Mouse (Mus musculus): ENCODE results near the gene Arid1a.

Arid1a gene

DNA sequence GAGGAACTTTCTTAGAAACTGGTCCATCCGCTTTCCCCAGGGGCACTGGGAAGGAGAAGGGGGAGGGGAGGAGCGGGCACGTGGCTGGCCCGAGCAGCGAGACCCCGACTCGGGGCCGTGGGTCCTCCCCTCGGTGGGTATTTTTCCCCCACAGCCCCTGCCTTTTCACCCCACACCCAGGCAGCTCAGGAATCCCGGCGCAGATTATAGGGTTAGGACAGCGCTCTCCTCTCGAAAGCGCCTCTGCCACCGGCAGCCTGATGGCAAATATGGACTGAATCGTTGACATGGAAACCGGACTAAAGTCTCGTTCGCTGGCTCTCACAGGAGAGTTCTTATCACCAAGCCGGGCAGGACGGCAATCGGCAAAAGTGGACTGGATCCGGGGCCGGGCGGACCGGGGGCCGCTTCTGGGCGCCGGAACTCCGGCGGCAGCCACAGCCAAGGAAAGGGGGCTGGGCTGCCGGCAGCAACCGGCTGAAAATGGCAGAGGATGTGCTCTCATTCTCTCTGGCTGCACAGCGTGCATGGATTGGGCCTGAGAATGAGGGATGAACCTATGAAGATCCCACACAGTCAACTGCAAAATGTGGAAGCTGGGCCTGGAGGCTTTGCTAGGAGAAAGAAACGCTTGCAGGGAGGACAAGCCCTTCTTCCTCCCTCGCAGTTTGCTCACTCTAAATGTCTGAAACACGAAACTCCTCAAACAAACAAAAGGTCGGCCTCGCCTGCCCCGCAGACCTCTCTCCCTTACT, at the start of gene Arid1a:
TSS of gene Arid1a (minus strand) at position 256 of the 755 bp plus-strand sequence.
- DNase-seq (ENCODE audit: extremely low read depth, insufficient read length, low spot score): peak; percentile 94

DNA sequence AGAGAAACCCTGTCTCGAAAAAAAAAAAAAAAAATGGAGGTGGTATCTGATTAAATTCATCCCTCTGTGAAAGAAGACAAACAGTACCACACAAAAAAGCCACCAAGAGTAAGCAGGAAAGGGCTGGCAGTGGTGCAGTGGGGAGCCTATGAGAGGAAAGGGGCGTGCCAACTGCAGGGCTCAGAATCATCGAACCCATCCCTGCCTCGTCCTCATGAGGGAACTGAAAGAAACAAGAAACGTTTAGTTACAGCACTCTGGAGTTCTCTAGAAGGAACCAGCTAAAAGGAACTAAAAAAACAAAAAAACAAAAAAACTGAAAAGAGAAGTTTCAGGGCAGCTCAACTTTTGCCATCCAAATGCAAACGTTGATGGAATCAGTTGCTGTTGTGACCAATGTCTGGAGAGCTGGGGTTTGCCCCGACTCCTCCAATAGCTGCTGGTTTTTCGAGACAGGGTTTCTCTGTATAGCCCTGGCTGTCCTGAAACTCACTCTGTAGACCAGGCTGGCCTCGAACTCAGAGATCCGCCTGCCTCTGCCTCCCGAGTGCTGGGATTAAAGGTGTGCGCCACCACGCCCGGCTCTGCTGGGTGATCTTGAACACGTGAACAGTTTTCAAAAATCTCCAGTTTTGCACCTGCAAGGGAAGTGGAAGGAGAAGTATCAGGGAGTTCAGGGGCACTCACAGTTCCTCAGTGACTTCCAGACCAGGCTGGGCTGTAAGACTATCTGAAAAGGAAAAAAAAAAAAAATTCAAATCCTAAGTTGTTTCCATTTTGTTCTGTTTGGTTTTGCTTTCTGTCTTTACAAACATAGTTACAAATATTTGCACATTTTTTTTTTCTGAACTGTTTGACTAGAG, 48.1 kb upstream of the Arid1a start:
- no peak for DNase-seq (ENCODE audit: extremely low read depth, insufficient read length, low spot score)

DNA sequence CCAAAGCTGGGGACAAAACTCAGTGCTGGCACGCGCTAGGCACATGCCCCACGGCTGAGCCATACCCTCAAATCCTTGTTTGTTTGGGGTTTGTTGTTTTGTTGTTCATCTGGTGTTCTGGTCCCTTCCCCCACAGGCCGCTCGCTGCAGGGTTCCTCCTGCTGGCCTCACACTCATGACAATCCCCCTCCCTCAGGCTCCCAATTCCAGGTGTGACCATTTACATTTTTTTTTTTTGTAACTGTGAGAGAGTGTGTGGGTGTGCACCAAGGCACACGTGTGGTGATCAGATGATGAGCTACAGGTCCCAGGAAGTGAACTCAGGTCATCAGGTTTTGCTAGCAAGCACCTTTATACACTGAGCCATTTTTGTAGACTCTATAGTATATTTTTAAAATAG, 44.0 kb upstream of the Arid1a start:
- no peak for DNase-seq (ENCODE audit: extremely low read depth, insufficient read length, low spot score)

DNA sequence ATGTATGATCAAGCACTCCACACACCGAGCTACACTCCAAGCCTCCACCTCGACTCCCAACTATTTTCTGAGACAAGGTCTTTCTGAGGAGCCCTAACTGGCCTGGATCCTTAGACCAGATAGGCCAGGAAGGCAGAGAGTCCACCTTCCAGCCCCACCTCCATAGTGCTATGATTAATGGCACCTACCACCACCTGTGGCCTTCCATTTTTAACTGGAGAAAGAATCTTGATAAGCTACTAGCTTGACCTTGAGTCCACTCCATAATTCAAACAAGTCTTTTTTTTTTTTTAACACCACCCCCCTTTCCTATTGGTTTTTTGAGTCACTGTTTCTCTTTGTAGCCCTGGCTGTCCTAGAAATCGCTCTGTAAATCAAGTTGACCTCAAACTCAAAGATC, 36.7 kb upstream of the Arid1a start:
- no peak for DNase-seq (ENCODE audit: extremely low read depth, insufficient read length, low spot score)

DNA sequence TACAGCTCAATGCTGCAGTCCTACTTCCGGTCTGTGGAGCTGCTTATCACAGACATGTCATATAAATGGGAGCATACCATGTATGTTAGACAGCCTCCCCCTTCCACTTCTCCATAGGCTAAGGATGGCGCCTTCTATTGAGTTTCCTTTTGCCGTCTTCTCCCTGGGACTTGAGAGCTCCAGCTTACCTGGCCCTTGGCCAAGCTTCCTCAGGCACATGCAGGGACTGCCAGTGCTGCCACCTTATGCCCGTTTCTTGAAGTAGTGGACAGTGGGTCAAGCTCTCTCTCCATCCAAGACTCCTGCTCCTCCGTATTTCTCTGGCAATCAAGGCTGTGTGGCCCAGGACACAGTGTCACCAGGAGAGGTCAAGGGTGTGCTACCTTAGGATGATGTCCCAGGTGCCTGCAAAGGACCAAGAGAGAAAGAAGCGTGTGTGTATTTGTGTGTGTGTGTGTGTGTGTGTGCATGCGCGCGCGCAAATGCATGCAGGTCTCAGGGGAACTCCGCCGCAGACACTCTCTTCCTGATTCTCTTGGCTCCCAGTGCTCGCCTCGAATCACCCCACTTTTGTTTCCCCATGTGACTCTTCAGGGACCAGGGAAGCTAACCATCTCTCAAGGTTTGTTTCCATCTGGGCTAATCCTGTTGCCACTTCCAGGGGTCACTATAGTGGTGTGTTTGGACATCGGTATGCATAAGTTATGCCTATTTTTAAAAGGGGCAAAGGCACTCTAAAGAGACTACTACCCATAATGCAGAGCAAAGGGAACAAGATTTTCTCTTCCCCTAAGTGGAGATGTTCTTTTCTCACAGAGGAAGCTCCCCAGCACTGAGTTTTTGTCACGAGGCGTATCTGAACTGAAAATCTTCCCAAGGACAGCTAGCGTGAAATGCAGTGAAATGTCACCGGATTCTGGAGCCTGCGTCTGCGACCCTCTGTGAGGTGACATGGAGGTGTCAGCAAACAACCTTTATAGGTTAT, 18.3 kb upstream of the Arid1a start:
- peak; percentile 46 for DNase-seq (ENCODE audit: extremely low read depth, insufficient read length, low spot score)

DNA sequence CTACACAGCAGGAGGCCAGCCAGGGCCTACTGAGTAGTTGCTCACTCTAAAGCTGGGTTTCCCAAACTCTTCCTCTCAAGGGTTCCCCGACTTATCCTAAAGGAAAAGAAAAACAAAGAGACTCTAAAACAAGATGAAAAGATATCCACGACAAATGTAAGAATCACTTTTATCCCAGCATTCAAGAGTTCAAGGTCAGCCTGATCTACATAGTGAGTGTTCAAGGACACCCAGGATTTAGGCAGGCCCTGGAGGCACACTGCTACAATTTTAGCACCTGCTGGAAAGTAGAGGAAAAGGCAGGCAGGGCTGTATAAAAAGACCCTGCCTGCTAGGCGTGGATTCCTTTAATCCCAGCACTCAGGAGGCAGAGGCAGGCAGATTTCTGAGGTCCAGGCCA, 12.6 kb upstream of the Arid1a start:
- no peak for DNase-seq (ENCODE audit: extremely low read depth, insufficient read length, low spot score)

DNA sequence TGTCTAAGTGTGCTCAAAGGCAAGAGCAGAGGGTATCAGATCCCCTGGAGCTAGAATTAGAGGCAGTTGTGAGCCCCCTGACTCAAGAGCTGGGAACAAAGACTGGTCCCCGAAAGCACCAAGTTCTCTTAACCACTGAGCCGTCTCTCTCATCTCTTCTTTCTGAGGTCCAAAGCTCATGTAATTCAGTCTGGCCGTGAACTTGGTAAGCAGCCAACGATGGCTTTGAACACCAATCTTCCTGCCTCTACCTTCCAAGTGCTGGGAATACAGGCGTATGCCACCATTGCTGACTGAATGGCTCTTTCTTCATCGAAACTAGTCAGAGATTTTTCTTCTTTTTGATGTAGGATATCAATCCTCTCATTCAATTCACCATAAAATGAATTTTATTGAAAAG, 6.5 kb upstream of the Arid1a start:
- no peak for DNase-seq (ENCODE audit: extremely low read depth, insufficient read length, low spot score)

DNA sequence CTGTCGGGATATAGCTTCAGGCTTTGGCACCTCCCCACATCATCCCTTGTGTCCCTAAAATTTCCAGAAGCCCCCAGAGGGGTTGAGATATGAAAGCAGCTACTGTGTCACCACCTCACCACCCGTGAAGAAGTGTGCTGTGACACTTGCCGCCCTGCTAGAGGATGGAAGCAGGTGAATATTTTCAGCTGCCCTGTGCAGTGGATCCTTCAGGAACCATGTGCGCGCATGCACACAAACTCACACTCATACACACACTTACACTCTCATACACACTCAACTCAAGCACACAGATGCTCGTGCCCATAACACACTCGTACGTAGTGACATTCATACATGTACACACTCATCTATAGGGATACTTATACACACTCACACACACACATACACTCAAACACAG, 3.1 kb upstream of the Arid1a start:
- DNase-seq (ENCODE audit: extremely low read depth, insufficient read length, low spot score): no peak

DNA sequence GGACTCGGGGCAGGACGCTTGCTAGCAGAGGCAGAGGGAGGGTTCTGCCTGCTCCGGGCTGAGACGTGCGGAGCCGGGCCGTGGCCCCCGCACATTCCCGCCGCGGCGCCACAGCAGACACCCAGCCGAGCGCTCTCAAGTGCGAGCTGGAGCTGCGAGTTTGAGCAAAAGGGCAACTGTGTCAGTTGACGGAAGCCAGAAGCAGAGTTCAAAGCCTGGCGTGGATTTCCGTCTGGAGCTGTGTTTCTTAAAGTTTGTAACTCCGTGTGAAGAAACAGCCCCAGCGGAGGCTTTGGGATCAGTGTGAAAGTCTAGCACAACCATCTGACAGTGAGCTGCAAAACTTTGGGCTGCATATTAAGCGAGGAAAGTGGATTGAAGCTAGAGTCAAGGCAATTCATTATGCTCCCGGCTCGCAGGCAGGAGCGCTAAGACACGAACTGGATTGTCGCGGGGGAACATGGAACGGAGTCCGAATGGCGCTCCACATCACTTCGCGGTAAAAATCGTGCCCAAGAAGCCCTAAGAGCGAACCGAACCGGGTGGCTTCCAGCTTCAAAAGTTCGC, 783 bp upstream of the Arid1a start:
- peak; percentile 82 for DNase-seq (ENCODE audit: extremely low read depth, insufficient read length, low spot score)

DNA sequence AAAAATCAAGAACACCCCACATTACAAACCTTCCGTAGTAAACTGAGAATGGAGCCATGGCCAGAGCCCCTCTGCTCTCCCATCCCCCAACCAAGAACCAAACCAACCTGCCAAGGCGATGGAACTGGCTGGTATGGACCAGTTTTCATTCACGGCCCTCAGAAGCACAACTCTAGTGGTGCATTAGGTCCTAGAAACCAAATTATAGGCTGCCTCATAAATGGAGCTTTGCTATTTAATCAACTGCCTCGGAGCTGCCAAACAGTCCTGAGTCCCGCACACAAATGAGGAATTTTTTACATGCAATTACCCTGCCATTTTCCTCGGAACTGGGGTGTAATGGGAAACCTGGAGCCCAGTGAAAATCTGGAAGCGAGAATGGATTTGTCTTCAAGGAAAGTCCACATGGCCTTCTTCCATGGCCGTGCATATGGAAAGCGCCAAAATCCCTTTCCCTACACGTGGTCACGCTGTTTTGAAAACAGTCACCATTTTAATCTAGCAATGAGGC, 653 bp downstream of the Arid1a start:
- no peak for DNase-seq (ENCODE audit: extremely low read depth, insufficient read length, low spot score)

DNA sequence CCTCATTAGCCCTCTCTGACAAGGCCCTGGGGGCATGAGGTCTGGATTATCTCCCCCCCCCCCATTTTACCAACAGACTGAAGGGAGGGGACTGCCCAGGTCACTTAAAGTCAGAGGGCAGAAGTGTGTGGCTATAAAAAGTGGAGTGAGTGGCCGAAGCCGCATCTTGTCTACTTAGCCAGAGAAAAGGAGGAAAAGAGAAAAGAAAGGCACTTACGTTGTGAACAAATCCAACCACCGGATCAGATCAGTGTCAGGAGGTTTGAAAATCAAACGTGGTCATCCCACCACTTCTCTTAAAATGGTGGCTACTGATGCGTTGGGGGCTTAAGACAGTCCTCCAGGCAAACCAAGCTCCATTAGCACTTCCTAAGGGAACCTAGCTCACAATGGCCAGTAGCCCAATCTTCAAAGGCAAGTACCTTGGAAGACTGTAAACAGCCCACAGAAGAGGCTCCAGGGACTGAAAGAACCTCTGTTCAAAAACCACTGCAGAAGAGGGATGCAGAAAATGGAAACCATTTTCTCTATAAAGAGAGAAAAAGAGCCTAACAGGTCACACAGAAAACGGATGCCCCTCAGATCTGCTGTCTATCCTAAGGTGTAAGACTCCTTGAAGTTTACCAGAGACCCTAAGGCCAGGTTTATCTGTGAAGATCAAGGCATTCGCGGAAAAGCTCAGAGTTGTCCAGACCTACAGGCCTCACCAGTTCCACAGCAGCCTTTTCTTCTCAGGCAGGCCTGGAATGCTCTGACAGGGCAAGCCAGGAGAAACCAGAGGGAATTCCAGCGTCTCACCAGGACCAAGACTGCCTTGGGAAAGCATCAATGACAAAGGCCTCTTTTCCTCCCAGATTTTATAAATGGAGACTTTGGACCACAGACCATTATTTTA, 1.5 kb downstream of the Arid1a start:
- no peak for DNase-seq (ENCODE audit: extremely low read depth, insufficient read length, low spot score)

DNA sequence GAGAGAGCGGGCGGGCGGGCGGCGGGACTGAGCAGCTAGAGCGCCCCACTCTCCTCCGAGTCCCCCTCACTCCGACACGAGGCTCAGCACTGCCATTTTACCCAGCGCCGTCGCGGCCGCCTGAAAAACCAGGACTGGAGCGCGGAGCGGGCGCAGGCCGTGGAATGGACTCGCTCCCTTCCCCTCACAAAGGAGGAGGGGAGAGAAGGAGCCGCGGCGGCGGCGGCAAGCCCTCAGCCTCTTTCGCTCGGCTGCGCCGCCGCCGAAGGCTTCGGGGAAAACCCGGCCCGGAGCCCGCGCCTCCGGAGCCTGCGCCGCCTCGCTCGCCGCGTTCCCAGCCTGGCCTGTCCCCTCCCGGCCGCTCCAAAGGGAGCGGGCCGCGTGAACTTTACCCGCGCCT, 2.3 kb downstream of the Arid1a start:
- DNase-seq (ENCODE audit: extremely low read depth, insufficient read length, low spot score): peak; percentile 96

DNA sequence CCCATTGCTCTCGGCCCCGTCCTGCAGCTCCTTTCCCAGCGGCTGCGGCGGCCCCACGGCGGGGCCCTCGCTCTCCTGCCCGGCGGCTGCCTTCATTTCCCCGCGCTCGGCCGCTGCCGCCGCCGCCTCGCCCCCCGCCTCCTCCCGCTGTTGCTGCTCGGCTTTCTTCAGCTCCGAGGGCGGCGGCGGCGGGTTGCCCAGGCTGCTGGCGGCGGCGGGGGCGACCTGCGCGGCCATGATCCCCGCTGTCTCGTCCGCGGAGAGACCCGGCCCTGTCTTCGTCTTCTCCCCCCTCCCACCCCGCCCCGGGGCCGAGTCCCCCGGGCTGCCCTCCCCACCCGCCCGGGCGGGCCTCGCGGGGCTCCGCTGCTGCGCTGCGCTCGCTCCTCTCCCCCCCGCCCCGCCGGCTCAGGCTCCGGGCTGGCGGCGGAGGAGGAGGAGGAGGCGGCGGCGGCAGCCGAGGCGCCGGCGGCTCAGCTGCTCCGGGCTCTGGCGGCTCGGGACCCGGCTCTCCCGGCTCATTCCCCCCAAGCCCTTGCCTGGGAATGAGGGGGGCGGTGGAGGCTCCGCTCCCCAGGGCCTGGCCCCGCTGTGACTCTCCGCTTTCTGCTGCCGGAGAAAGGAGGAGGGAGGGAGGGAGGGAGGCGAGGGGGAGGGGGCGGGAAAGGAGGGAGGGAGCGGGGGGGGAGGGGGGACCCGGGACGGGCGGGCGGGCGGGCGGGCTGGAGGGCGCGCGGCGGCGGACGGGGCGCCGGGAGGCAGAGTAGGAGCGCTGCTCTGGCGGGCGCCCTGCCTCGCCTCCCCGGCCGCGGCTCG, 3.0 kb downstream of the Arid1a start:
- DNase-seq (ENCODE audit: extremely low read depth, insufficient read length, low spot score): peak; percentile 54

DNA sequence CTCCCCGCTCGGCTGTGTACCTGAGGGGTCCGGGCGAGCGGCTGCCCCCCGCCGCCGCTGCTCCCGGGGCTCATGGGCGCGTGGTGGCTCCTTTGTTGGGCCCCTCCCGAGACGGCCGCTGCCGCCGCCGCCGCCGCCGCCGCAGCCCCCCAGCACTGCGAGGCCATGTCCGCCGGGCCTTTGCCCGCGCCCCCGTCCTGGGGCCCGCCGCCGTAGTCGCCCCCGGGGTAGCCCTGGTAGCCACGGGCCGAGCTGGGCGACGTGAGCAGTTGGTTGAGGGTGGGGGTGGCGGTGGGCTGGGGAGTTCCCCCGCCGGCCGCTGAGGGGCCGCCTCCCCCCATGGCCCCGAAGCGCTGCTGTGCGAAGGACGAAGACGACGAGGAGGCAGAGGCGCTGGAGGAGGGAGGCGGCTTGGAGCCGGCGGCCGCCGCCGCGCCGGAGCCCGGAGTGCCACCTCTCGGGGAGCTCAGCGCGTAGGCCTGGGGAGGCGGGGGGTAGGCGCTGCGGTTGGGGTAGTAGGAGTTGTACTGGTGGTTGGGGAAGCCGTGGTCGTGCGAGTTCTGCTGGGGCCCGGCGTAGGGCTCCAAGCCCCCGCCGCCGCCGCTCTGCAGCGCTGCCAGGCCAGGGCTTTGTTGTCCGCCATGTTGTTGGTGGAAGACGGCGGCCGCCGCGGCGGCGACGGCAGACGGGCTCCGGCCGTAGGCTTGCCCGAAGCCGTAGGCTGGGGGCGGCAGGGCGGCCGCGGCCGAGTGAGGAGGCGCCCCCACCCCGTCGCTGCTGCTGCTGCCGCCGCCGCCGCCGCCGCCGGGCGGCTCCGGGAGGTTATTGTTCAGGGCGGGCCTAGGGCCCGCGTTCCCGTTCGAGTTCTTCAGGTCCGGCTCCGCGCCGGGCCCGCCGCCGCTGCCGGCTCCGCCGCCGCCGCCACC, 3.9 kb downstream of the Arid1a start:
- peak; percentile 57 for DNase-seq (ENCODE audit: extremely low read depth, insufficient read length, low spot score)

DNA sequence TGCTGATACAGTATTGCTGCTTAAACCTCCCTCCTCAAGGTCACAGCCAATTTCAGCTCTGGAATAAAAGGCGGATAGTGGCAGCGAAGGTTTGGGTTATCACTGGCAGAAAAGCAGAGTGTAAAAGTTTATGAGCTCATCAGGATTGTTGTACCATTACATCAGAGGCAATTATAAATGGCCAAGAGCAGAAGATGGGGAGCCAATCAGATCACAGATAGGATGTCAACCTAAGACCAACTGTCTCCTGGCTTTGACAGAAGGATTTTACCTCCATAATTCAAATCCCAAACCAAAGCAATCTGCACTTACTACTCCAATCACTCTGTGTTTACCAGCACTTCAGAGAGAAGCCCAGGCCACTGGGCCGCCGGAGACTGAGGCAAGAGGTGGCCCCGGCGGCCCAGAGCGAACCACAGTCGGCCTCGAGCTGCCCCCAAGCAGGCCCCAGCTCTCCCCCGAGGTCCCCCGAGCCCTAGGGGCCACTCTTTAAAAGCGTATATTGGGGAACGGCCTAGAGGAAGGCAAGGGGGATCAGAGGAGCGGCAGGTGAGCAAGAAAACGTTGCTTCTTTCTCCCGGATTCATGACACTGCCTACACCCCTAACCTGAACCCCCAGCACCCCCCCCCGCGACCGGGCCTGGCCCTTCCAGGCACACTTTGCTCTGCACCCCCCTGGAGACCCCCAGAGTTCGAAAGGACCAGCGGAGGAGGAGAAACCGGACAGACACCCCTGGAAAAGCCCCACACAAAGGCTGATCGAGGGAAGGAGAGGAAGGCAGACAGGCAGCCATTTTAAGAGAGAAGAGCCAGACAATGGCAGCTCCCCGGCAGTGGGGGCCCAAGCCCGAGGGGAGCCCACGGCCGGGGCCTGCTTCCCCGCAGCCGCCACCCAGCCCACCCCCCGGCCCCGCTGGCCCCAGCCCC, 4.8 kb downstream of the Arid1a start:
- peak; percentile 66 for DNase-seq (ENCODE audit: extremely low read depth, insufficient read length, low spot score)

DNA sequence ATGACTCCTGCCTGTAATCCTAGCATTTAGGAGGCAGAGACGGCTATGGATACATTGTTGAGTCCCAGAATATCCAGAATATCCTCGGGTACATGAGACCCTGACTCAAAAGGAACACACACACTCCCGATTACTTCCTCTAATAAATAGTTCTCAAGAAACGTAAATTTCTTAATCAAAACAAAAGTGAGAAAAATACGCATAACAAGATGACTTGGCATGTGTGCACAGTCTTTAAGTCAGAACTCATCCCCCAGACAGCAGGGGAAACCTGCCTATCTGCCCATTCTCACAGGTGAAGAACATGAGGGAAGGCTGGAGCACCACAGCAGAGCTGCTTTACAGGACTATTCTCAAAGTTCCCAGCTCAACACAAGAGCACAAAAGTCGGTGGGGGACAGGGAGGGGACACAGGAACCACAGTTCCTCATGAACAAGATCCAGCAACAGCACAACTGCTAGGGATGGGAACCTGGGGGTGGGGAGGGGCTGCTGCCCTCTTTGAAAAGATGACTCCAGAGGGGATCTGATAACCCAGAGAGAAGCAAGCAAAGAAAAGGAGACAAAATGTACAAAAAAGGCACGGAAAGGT, 6.3 kb downstream of the Arid1a start:
- no peak for DNase-seq (ENCODE audit: extremely low read depth, insufficient read length, low spot score)
